Mouse (Mus musculus) spleen, adult 2 months (tissue): ENCODE measurements at regions not wholly inside any gene's neighbourhood (a gene's known extent, or its start where the extent isn't known, plus 50 kb on each side); places are given as distances from the start of the nearest gene placed in this dataset.

Experiments
- CTCF ChIP-seq: fragments of 200-500 bp; IDR thresholded peaks from 2 replicates; pipeline ENCODE4 v1.5.1; 2011; ENCODE audit warnings: mild to moderate bottlenecking, inconsistent platforms; ENCODE audit not compliant: insufficient read depth, insufficient read length, insufficient replicate concordance; ENCODE audit errors: extremely low read depth
- POLR2A ChIP-seq: fragments of 200-500 bp; IDR thresholded peaks from 2 replicates; pipeline ENCODE4 v1.6.1; 2011; ENCODE audit warnings: low read depth, low read length, inconsistent platforms

DNA sequence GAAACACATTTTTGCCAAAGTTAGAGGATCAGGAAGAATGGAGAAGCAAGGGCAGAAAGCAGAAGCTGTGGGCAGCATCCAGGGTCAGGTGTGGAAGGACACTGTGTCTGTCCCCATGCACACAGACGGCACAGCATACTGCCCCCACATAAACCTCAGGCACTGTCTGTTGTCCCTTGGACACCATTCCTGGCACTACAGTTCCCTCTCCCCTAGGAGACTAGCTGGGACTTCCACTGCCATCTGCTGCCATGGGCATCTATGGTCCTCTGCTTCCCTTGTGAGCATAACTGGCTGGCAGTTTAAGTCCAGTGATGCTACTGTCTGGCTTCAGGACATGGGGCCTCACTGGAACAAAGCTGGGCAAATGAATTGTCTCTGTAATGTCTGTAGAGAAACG is 405.0 kb downstream of the Gm10295 start:
- TF ChIP-seq POLR2A (no peak), CTCF (no peak)
